Mouse (Mus musculus): Measurements from ENCODE around the gene Calm4.
"Not testable (repeated sequence)": the region's sequence is repeated elsewhere in the genome, so short reads cannot be mapped to it uniquely, and the experiment has no call there.

- TF ChIP-seq POLR2A (IDR thresholded peaks at IDR 0.05; ENCODE audit: borderline replicate concordance, insufficient read depth, low read length); CTCF (IDR thresholded peaks at IDR 0.05; ENCODE audit: borderline replicate concordance, insufficient read depth, low read depth, low read length): not testable (repeated sequence)
Observed at GRCm38 (mm10) chr13:3837312-3837807, at the start of gene Calm4.
